Mouse (Mus musculus) embryonic facial prominence, embryonic 15.5 days (tissue): Measurements from ENCODE around the gene Apol7b. TPM values are rescaled to one million over a fixed set of nuclear protein-coding genes. Genes with fewer than 3 reads are reported as not detected.

Experiments
- ATAC-seq: fragments of 200-750 bp; cut with Nextera tagmentation; 2 replicates; pipeline ENCODE4 v1.8.0; 2017; ENCODE audit warnings: low read depth, moderate TSS enrichment; ENCODE audit not compliant: insufficient number of reproducible peaks, low FRiP score, low TSS enrichment
- H3K27ac ChIP-seq: fragments of 300-500 bp; sonication (generic); replicated peaks from 2 replicates; pipeline ENCODE4 v1.5.1; 2015; ENCODE audit warnings: mild to moderate bottlenecking, inconsistent platforms
- H3K27me3 ChIP-seq: fragments of 300-500 bp; sonication (generic); 2 replicates; pipeline ENCODE4 v1.6.1; 2015; ENCODE audit warnings: inconsistent platforms
- H3K36me3 ChIP-seq: fragments of 300-500 bp; sonication (generic); 2 replicates; pipeline ENCODE4 v1.6.1; 2015; ENCODE audit warnings: mild to moderate bottlenecking, inconsistent platforms
- H3K4me1 ChIP-seq: fragments of 300-500 bp; sonication (generic); 2 replicates; pipeline ENCODE4 v1.6.1; 2015; ENCODE audit warnings: inconsistent platforms
- H3K4me2 ChIP-seq: fragments of 300-500 bp; sonication (generic); replicated peaks from 2 replicates; pipeline ENCODE4 v1.6.1; 2015; ENCODE audit warnings: mild to moderate bottlenecking, inconsistent platforms
- H3K4me3 ChIP-seq: fragments of 300-500 bp; sonication (generic); replicated peaks from 2 replicates; pipeline ENCODE4 v1.5.1; 2015; ENCODE audit warnings: mild to moderate bottlenecking, inconsistent platforms
- H3K9ac ChIP-seq: fragments of 300-500 bp; sonication (generic); 2 replicates; pipeline ENCODE4 v1.6.1; 2015; ENCODE audit warnings: inconsistent platforms
- H3K9me3 ChIP-seq: fragments of 300-500 bp; sonication (generic); replicated peaks from 2 replicates; pipeline ENCODE4 v1.6.1; 2016; ENCODE audit warnings: inconsistent platforms
- WGBS: fragments of 180-500 bp; shearing (Covaris S2); methylation state at CpG from one replicate; pipeline ENCODE4 v1.1.7; 2015; 5-methylcytosine and 5-hydroxymethylcytosine counted together
- polyA plus RNA-seq: library from polyadenylated mRNA; unstranded; fragments of >200 nt; fragmentation: Nextera tagmentation; extraction: Ambion mirVana; gene quantifications from 2 replicates; pipeline ENCODE4 v1.2.1, GENCODE M21; 2015

Apol7b gene
- polyA plus RNA-seq, 1 experiment from 2014 or later, result not detected

GRCm38 (mm10) chr15:77382880-77383279, 64.4 kb downstream of the Apol7b start:
- Histone ChIP-seq H3K27me3 (no peaks in the 10 kb centered on the region), H3K36me3 (no peaks in the 10 kb centered on the region), H3K9me3 (no peaks in the 10 kb centered on the region), H3K4me2 (no peak overlapping the region), H3K27ac (no peak overlapping the region), H3K9ac (no peak overlapping the region), H3K4me1 (no peaks in the 10 kb centered on the region), H3K4me3 (no peak overlapping the region)
- 39% methylated on average over 1 of the region's 1 CpGs for WGBS
- ATAC-seq, result no peak

DNA sequence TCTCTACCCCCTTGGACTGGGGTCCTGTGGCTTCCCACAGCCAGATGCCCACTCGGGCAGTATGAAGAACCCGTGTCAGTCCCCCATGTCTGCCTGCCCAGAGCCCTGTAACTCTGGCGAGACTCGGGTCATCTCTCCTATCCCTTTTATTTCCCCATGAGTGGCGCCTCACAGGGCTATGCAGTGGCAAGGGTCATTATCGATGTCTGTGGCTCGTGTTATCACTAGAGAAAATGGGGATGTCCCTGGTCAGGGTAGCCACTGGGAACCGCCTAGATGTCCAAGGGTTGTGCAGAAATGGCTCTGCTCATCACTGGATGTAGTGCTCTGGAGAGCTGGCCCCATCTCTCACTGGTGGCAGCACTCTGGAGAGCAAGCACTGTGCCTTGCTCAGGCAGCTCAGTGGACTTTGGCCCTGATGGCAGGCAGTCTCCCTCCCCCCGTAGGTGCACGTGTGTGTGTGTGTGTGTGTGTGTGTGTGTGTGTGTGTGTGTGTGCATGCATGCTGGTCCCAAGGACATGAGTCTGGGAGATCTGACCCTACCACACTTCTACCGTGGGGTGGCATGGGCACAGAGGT, 64.9 kb downstream of the Apol7b start:
- Histone ChIP-seq H3K4me1 (no peaks in the 10 kb centered on the region), H3K9ac (no peak overlapping the region), H3K4me3 (no peak overlapping the region), H3K4me2 (no peak overlapping the region), H3K27ac (no peak overlapping the region), H3K9me3 (no peaks in the 10 kb centered on the region), H3K36me3 (no peaks in the 10 kb centered on the region), H3K27me3 (no peaks in the 10 kb centered on the region)
- ATAC-seq, result no peak
- WGBS, result 89% methylated on average over 10 of the region's 11 CpGs

GRCm38 (mm10) chr15:77381481-77381880, 65.8 kb downstream of the Apol7b start:
- Histone ChIP-seq H3K4me3 (no peak overlapping the region), H3K27me3 (no peaks in the 10 kb centered on the region), H3K4me1 (no peaks in the 10 kb centered on the region), H3K9ac (no peak overlapping the region), H3K27ac (no peak overlapping the region), H3K36me3 (no peaks in the 10 kb centered on the region), H3K4me2 (no peak overlapping the region), H3K9me3 (no peaks in the 10 kb centered on the region)
- ATAC-seq, result no peak
- WGBS, result 88% methylated on average over 6 of the region's 6 CpGs

DNA sequence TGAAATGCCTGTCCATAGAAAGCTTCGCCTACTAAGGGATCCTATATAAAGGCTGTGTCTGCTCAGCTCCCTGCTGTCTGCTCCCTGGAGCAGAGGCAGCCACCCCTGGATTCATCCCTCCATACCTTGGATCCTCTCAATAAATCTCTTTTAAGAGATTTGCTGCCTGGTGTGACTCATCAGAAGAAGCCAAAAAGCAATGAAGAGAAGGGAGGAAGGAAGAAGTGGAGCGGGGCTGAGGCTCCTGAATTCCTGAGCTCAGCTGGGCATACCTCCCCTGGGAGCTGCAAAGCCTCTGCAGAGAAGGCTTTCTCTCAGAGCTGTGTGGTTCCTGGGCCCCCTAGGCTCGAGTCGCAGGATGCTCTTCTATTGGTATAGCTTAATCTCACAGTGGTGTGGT, 67.4 kb downstream of the Apol7b start:
- H3K27ac ChIP-seq, result no peak overlapping the region
- H3K36me3 ChIP-seq, result no peaks in the 10 kb centered on the region
- H3K9me3 ChIP-seq, result no peaks in the 10 kb centered on the region
- H3K4me1 ChIP-seq, result no peaks in the 10 kb centered on the region
- no peak for ATAC-seq
- no peak overlapping the region for H3K9ac ChIP-seq
- no peak overlapping the region for H3K4me2 ChIP-seq
- 33% methylated on average over 4 of the region's 4 CpGs for WGBS
- H3K27me3 ChIP-seq, result no peaks in the 10 kb centered on the region
- H3K4me3 ChIP-seq, result no peak overlapping the region

GRCm38 (mm10) chr15:77377419-77377818, 69.9 kb downstream of the Apol7b start:
- no peak overlapping the region for H3K4me2 ChIP-seq
- H3K36me3 ChIP-seq, result no peaks in the 10 kb centered on the region
- H3K9me3 ChIP-seq, result no peaks in the 10 kb centered on the region
- no peaks in the 10 kb centered on the region for H3K27me3 ChIP-seq
- H3K27ac ChIP-seq, result no peak overlapping the region
- 89% methylated on average over 4 of the region's 4 CpGs for WGBS
- H3K4me1 ChIP-seq, result no peaks in the 10 kb centered on the region
- no peak overlapping the region for H3K4me3 ChIP-seq
- H3K9ac ChIP-seq, result no peak overlapping the region
- no peak for ATAC-seq

GRCm38 (mm10) chr15:77376920-77377319, 70.4 kb downstream of the Apol7b start:
- Histone ChIP-seq H3K27ac (no peak overlapping the region), H3K9me3 (no peaks in the 10 kb centered on the region), H3K4me2 (no peak overlapping the region), H3K9ac (no peak overlapping the region), H3K36me3 (no peaks in the 10 kb centered on the region), H3K27me3 (no peaks in the 10 kb centered on the region), H3K4me3 (no peak overlapping the region), H3K4me1 (no peaks in the 10 kb centered on the region)
- no peak for ATAC-seq
- WGBS, result 67% methylated on average over 7 of the region's 7 CpGs

Other genes with a start within 250 kb of the Apol7b start
- gene Rbfox2, start 140.5 kb downstream of the Apol7b start, polyA plus RNA-seq, result 69.4 and 73.2 TPM in 2 replicates
- gene Apol7a, start 48.4 kb downstream of the Apol7b start, polyA plus RNA-seq, result 0.29 and 0.33 TPM in 2 replicates
- gene Apol9a, start 36.4 kb downstream of the Apol7b start, polyA plus RNA-seq, result 0.13 and 0.20 TPM in 2 replicates
- 0.05 and 0.20 TPM in 2 replicates for gene Apol10a, start 29.6 kb upstream of the Apol7b start, polyA plus RNA-seq
- not detected in 2 replicates for gene Apol11a, start 60.8 kb upstream of the Apol7b start, polyA plus RNA-seq
- not detected in 2 replicates for gene Apol7c, start 85.8 kb upstream of the Apol7b start, polyA plus RNA-seq
- not detected in 2 replicates for gene 1700025B11Rik, start 114.4 kb upstream of the Apol7b start, polyA plus RNA-seq
- gene Apol10b, start 148.6 kb upstream of the Apol7b start, polyA plus RNA-seq, result 0.17 and 0.18 TPM in 2 replicates
- not detected in 2 replicates for gene Gm36245, start 151.8 kb upstream of the Apol7b start, polyA plus RNA-seq
- gene Apol11b, start 195.8 kb upstream of the Apol7b start, polyA plus RNA-seq, result 0.13 TPM in 1 of 2 replicates, not detected in the other